Mouse (Mus musculus) liver, embryonic 12.5 days (tissue): ENCODE measurements around the gene Mtch1. TPM values are rescaled to one million over a fixed set of nuclear protein-coding genes. Genes with fewer than 3 reads are reported as not detected.
A peak's percentile ranks its signal among the peaks of the same experiment; 100 is the strongest.
"Not testable (repeated sequence)": the region's sequence is repeated elsewhere in the genome, so short reads cannot be mapped to it uniquely, and the experiment has no call there.

Experiments used
- ATAC-seq: fragments of 200-750 bp; cut with Nextera tagmentation; 2 replicates; pipeline ENCODE4 v1.8.0; 2017; ENCODE audit warnings: moderate number of reproducible peaks, mild to moderate bottlenecking, moderate library complexity
- H3K27ac ChIP-seq: fragments of 300-500 bp; sonication (generic); 2 replicates; pipeline ENCODE4 v1.5.1; 2016; ENCODE audit warnings: mild to moderate bottlenecking
- H3K27me3 ChIP-seq: fragments of 300-500 bp; sonication (generic); replicated peaks from 2 replicates; pipeline ENCODE4 v1.6.1; 2016; ENCODE audit warnings: mild to moderate bottlenecking, moderate library complexity
- H3K36me3 ChIP-seq: fragments of 300-500 bp; sonication (generic); 2 replicates; pipeline ENCODE4 v1.6.1; 2016; ENCODE audit warnings: mild to moderate bottlenecking, moderate library complexity
- H3K4me1 ChIP-seq: fragments of 300-500 bp; sonication (generic); 2 replicates; pipeline ENCODE4 v1.6.1; 2016
- H3K4me2 ChIP-seq: fragments of 300-500 bp; sonication (generic); 2 replicates; pipeline ENCODE4 v1.6.1; 2016; ENCODE audit warnings: mild to moderate bottlenecking, moderate library complexity
- H3K4me3 ChIP-seq: fragments of 300-500 bp; sonication (generic); 2 replicates; pipeline ENCODE4 v1.5.1; 2016; ENCODE audit warnings: mild to moderate bottlenecking, moderate library complexity
- H3K9ac ChIP-seq: fragments of 300-500 bp; sonication (generic); 2 replicates; pipeline ENCODE4 v1.6.1; 2016; ENCODE audit warnings: mild to moderate bottlenecking, moderate library complexity
- H3K9me3 ChIP-seq: fragments of 300-500 bp; sonication (generic); replicated peaks from 2 replicates; pipeline ENCODE4 v1.6.1; 2016; ENCODE audit warnings: mild to moderate bottlenecking, moderate library complexity
- whole genome bisulfite sequencing: fragments of 180-500 bp; shearing (Covaris S2); methylation state at CpG from one replicate; pipeline ENCODE4 v1.1.7; 2016; ENCODE audit not compliant: insufficient replicate concordance; 5-methylcytosine and 5-hydroxymethylcytosine counted together
- polyA plus RNA-seq: library from polyadenylated mRNA; unstranded; fragments of >200 nt; fragmentation: Nextera tagmentation; extraction: Ambion mirVana; gene quantifications from 2 replicates; pipeline ENCODE4 v1.2.1, GENCODE M21; 2016

Mtch1 gene
- 107 and 109 TPM in 2 replicates for polyA plus RNA-seq

DNA sequence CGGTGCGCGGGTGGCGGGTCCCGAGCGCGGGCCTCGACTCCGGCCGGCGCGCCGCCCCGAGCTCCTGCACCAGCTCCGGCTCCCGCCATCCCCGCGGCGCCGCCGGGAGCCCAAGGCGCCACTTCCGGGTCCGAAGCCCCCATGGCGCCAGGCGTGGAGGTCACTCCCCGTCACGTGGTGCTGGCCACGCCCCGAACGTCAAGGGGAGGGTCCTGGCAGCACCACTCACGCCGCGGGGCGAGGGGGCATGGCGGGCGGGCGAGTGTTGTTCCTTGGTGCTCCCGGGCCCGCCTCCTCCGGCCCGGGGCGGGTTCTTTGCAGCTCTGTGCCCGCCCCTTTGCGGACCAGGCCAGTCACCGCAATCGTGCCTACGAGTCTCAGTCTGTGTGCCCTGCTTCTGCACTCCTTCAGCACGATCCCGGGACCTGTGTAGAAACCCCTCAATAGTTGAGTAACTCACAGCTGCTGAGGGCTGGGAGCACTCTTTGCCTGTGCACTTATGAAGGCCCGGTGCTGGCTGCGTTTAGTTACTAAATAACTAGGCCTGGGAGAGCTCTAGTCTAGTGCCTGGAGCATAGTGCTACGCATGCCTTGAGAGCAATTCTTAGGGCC lies at the start of gene Mtch1:
TSS of gene Mtch1 (minus strand) at position 290 of the 612 bp plus-strand sequence.
- Histone ChIP-seq H3K9ac (peak within 1 kb of the TSS; percentile 96), H3K27me3 (no peaks in the 10 kb centered on the region), H3K9me3 (no peaks in the 10 kb centered on the region), H3K4me1 (peaks cover 54% of the 10 kb centered on the region), H3K27ac (peak within 1 kb of the TSS; percentile 85), H3K4me2 (peak within 1 kb of the TSS; percentile 99), H3K36me3 (peaks cover 22% of the 10 kb centered on the region), H3K4me3 (peak within 1 kb of the TSS; percentile 96)
- peak; percentile 97 for ATAC-seq
- WGBS: 2% methylated on average over 39 of the region's 53 CpGs

DNA sequence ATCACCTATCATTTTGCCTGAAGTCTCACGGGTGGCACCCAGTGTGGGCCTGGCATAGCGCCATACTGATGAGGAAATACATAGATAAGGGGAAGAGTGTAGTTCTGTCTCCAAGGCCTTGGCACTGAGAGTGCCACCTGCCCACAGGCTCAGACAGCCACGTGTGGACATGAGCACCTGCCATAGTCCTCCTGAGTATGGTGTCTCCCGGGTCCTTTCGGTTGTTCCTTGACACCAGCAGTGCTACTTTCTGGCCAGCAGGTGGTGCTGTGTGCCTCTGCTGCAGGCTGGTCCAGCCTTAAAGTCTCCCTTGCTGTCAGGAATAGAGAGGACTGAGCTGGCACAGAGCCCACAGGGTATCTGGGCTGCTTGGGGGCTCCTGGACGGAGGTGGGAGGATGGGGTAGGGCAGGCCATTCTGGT lies 49.1 kb upstream of the Mtch1 start:
- H3K4me3 ChIP-seq: peak overlapping the region; percentile 51

DNA sequence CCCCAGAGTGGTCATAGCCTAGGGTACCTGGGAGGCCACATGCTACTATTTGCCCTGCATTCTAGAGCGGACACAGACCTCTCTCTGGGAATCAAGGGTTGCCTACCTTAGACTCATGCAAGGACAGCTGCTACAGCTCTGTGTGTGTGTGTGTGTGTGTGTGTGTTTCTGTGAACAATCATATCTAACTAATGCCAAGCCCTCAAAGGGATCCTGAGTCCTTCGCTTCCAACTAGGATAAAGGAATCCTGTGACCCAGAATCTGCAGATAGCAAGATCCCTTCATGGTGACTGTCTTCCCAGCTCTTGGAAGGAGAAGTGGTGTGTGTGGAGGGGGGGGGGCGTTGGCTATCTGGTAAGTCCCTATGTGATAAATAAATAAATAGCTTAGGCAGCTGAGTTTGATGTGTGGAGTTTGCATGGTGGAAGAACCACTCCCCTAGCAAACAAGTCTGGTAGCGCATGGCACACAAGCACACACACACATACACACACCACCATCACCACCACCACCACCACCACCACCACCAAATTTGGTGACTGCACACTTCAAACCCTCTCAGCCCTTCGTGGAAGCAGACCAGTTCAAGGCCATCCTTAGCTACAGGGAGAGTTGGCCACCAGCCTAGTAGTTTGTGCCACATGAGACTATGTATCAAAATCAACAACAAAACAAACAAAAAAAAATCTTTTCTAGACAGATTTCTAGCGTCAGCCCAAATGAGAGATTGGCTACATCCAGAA lies 48.5 kb upstream of the Mtch1 start:
- H3K27ac ChIP-seq: peak overlapping the region; percentile 93; the same call in 1 of the 2 replicates
- no peak overlapping the region for H3K4me3 ChIP-seq
- H3K27me3 ChIP-seq: no peaks in the 10 kb centered on the region
- no peaks in the 10 kb centered on the region for H3K36me3 ChIP-seq
- WGBS: 51% methylated on average over 6 of the region's 6 CpGs
- peak overlapping the region; percentile 88 for H3K4me2 ChIP-seq
- peak overlapping the region; percentile 76 for H3K9ac ChIP-seq
- no peaks in the 10 kb centered on the region for H3K9me3 ChIP-seq
- ATAC-seq: no peak
- H3K4me1 ChIP-seq: peaks cover 88% of the 10 kb centered on the region

More for the DNA sequence above, 49.1 kb upstream of the Mtch1 start:
- Histone ChIP-seq H3K36me3 (no peaks in the 10 kb centered on the region), H3K27me3 (0 out of 2 replicates have a peak, but pooled peaks cover 4% of the 10 kb centered on the region), H3K4me1 (peaks cover 82% of the 10 kb centered on the region), H3K4me2 (peak overlapping the region; percentile 88), H3K9ac (peak overlapping the region; percentile 76), H3K27ac (peak overlapping the region; percentile 93), H3K9me3 (no peaks in the 10 kb centered on the region)
- WGBS: 15% methylated on average over 6 of the region's 6 CpGs
- peak; percentile 64 for ATAC-seq

DNA sequence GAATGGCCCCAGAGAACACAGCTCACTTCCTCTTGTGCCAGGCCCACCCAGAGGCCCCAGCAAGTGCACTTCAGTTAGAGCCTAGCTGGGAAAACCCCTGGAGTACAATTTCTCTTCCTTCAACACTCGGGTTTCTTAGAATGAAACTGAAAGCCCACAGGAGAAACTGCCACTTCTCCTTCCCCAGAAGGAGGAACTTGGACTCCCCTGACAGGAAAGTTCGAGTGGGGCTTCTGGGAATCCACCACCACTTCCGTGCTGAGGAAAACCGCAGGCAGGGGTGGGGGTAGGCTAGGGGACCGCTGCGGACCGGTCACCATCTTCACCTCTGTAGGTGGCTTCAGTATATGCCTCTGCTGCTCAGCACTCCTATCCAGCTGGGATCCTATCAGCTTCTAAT lies 47.6 kb upstream of the Mtch1 start:
- no peaks in the 10 kb centered on the region for H3K27me3 ChIP-seq
- H3K4me3 ChIP-seq: no peak overlapping the region
- H3K36me3 ChIP-seq: no peaks in the 10 kb centered on the region
- peak overlapping the region; percentile 93 for H3K27ac ChIP-seq
- H3K4me1 ChIP-seq: peaks cover 93% of the 10 kb centered on the region
- peak overlapping the region; percentile 76; the same call in 1 of the 2 replicates for H3K9ac ChIP-seq
- peak overlapping the region; percentile 38 for H3K4me2 ChIP-seq
- no peaks in the 10 kb centered on the region for H3K9me3 ChIP-seq
- no peak for ATAC-seq
- 19% methylated on average over 7 of the region's 7 CpGs for WGBS

DNA sequence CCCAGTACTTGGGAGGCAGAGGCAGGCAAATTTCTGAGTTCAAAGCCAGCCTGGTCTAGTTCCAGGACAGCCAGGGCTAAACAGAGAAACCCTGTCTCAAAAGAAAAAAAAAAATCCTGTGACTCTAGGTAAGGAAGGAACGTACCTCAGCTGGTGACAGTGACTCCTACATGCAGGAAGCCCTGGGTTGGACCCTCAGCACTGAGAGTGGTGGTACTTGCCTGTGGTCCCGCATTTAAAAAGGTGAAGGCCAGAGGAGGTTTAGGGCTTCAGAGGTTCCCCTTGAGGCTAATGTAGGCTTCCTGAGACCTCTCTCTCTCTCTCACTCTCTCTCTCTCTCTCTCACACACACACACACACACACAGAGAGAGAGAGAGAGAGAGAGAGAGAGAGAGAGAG lies 47.0 kb upstream of the Mtch1 start:
- not testable (repeated sequence) for ATAC-seq, H3K27me3 ChIP-seq, H3K4me3 ChIP-seq, H3K36me3 ChIP-seq, H3K9me3 ChIP-seq
- WGBS: 49% methylated on average over 2 of the region's 2 CpGs
- H3K4me1 ChIP-seq: peaks cover 88% of the 10 kb centered on the region
- peak overlapping the region; percentile 38 for H3K4me2 ChIP-seq
- H3K9ac ChIP-seq: 0 out of 2 replicates have a peak overlapping the region, but pooled peaks have one; percentile 76
- peak overlapping the region; percentile 93 for H3K27ac ChIP-seq

DNA sequence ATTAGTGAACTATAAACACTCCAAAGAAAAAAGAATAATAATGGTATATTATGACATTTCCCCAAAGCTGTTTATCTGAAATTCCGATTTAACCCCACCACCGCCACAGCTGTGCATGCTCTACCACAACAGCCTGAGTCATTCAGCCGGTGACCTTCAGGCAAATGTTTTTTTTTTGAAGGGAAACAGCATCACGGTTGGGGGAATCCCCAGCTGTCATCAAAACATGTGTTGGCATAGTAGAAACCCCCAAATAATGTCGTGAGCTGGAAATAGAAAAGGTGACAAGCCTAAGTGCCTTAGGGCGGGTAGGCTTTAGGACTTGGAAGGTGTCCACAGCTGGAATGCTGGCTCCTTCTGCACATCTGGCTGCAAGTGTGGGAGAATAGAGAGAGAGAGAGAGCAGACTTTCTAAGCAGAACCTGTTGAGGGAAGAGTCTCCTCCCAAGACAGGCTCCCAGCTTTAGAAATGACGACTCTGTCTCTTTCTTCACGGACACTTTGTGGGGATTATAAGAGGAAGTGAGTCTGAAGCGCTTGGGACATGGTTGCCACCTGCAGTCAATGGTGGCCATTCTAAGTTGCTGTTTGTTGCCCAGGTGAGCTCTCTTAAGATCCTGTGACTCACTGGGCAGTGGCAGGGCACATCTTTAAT lies 46.5 kb upstream of the Mtch1 start:
- Histone ChIP-seq H3K27ac (peak overlapping the region; percentile 93), H3K27me3 (no peaks in the 10 kb centered on the region), H3K4me2 (0 out of 2 replicates have a peak overlapping the region, but pooled peaks have one; percentile 17), H3K9ac (0 out of 2 replicates have a peak overlapping the region, but pooled peaks have one; percentile 7), H3K36me3 (no peaks in the 10 kb centered on the region), H3K9me3 (no peaks in the 10 kb centered on the region), H3K4me1 (peaks cover 83% of the 10 kb centered on the region), H3K4me3 (no peak overlapping the region)
- WGBS: 32% methylated on average over 9 of the region's 9 CpGs
- ATAC-seq: no peak

DNA sequence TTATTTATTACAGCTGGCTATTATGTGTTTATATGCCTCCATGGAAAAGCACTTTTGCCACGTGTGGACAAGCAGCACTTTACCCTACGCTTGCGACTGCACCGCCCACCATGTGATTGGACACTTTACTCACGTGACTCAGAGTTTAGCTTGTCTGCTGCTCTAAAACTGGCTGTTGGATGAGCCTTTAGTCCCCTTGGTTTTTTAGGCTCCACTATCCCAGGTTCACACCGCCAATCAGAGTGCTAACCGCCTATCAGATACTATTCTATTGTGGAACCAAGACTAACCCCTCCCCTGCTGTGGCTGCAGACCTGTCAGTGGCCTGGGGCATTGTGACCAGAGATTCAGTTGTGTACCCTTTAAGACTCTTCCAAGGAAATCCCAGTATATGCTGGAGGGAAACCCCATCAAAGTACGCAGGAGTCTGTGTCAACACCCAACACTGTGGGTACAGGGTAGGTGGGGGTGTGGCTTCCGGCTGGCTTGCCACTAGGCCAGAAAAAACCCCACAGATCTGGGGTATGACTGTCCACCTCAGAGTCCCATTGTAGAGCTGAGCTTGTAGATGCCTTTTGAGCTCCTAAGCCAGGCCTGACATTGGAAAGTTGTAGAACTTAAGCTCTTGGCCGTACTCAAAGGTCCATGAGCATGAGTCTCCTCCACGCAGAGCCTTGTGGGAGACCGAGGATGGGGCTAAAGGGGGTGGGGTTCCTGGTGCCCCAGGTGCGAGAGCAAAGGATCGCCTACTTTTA lies 45.8 kb upstream of the Mtch1 start:
- no peak for ATAC-seq
- no peaks in the 10 kb centered on the region for H3K36me3 ChIP-seq
- H3K4me2 ChIP-seq: peak overlapping the region; percentile 17; the same call in 1 of the 2 replicates
- peak overlapping the region; percentile 64 for H3K27ac ChIP-seq
- peaks cover 75% of the 10 kb centered on the region for H3K4me1 ChIP-seq
- H3K9ac ChIP-seq: 0 out of 2 replicates have a peak overlapping the region, but pooled peaks have one; percentile 14
- no peaks in the 10 kb centered on the region for H3K9me3 ChIP-seq
- WGBS: 35% methylated on average over 14 of the region's 14 CpGs
- no peaks in the 10 kb centered on the region for H3K27me3 ChIP-seq
- H3K4me3 ChIP-seq: no peak overlapping the region

DNA sequence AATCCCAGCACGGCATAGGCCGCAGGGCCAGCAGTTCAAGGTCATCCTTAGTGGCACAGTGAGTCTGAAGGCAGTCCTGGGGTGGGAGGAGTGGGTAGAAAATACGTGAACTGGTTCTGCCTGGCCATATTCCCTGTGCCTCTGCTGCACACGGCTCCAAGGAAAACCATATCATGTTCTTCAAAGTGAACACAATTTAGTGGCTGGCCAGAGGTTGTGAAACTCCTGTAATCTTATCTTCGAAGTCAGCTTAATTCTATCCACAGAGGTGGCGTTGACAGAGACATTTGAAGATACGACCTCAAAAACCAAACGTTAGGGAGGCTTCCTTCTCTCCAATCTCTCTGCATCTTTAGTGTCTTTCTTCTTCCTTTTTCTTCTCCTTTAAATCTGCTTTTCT lies 43.5 kb upstream of the Mtch1 start:
- no peak for ATAC-seq
- Histone ChIP-seq H3K9ac (no peak overlapping the region), H3K27me3 (no peaks in the 10 kb centered on the region), H3K27ac (no peak overlapping the region), H3K9me3 (no peaks in the 10 kb centered on the region), H3K4me1 (peaks cover 55% of the 10 kb centered on the region), H3K4me3 (no peak overlapping the region), H3K4me2 (no peak overlapping the region), H3K36me3 (no peaks in the 10 kb centered on the region)
- WGBS: 30% methylated on average over 8 of the region's 8 CpGs

DNA sequence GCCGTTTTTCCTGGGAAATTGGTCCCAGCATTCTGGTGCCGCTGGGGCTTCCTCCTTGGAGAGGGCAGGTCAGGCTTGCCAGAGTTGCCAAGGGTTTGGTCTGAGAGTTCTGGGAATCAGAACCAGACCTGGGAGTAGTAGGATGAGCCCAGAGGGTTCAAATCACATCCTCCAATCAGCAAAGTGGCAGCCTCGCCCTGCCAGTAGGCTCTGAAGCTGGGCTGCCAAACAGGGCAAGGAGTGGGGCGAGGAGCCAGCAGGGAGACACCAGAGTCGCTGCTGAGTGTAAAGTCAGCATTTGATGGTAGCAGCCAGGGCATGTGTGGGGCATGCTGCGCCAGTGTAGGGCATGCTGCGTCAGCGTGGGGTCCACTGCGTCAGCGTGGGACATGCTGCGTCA lies 41.2 kb upstream of the Mtch1 start:
- ATAC-seq: no peak
- H3K27me3 ChIP-seq: no peaks in the 10 kb centered on the region
- no peak overlapping the region for H3K27ac ChIP-seq
- no peak overlapping the region for H3K4me3 ChIP-seq
- no peaks in the 10 kb centered on the region for H3K9me3 ChIP-seq
- no peaks in the 10 kb centered on the region for H3K36me3 ChIP-seq
- peaks cover 43% of the 10 kb centered on the region for H3K4me1 ChIP-seq
- H3K9ac ChIP-seq: no peak overlapping the region
- WGBS: 78% methylated on average over 11 of the region's 11 CpGs
- H3K4me2 ChIP-seq: no peak overlapping the region

DNA sequence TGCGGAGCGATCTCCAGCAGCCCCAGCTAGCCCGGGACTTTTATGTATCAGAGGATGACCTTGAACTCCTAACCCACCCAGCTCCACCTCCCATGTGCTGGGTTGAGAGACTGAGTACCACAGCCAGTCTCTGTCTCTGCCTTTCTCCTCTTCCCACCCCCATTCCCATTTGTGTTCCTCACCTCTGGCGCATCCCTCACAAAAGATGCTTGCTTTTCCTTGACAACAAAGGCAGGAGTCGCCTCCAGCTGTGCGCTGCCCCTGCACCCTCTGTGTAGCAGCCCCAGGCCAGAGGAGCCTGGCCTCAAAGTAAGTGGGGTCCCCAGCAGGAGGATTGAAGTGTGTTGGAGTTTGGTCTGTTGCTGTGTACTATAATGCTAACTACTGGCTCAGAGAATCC lies 38.0 kb upstream of the Mtch1 start:
- H3K4me2 ChIP-seq: no peak overlapping the region
- H3K36me3 ChIP-seq: no peaks in the 10 kb centered on the region
- WGBS: 79% methylated on average over 6 of the region's 6 CpGs
- H3K4me3 ChIP-seq: no peak overlapping the region
- H3K9me3 ChIP-seq: no peaks in the 10 kb centered on the region
- H3K9ac ChIP-seq: no peak overlapping the region
- peaks cover 25% of the 10 kb centered on the region for H3K4me1 ChIP-seq
- ATAC-seq: no peak
- peak overlapping the region; percentile 34 for H3K27ac ChIP-seq
- no peaks in the 10 kb centered on the region for H3K27me3 ChIP-seq

DNA sequence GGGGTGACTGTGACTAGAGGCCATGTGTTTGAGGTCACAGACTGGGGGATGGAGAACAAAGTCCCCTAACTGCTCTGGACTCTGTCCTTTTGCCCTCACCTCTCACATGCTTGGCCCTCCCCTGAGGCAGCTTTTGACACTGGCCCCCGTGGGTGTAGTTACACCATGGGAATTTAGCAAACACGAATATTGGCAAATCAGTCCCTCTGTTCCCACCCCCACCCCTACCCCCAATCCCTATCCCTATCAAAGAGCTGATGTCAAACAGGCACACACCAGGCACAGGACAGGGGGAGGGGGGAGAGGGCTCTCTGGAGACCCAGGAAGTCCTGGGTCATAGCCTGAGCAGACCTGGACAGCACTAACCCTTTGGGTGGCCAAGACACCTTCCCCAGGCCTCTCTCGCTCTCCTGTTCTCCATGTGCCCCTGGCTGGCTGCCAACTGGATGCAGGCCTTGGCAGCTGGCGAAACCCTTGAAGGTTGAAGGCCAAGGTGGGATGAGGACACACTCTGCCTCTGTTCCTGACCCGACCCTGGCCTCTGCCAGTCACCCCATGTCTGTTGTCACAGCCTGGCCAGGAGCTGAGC lies 37.2 kb upstream of the Mtch1 start:
- Histone ChIP-seq H3K4me3 (no peak overlapping the region), H3K4me2 (no peak overlapping the region), H3K4me1 (peaks cover 25% of the 10 kb centered on the region), H3K9ac (0 out of 2 replicates have a peak overlapping the region, but pooled peaks have one; percentile 24), H3K27ac (peak overlapping the region; percentile 34), H3K27me3 (no peaks in the 10 kb centered on the region), H3K9me3 (no peaks in the 10 kb centered on the region), H3K36me3 (no peaks in the 10 kb centered on the region)
- 50% methylated on average over 5 of the region's 5 CpGs for WGBS
- ATAC-seq: peak; percentile 59
